Mouse (Mus musculus): Measurements from ENCODE around the gene Erc2.

Erc2 gene

GRCm38 (mm10) chr14:27937922-27938321 is 315.7 kb downstream of the Erc2 start:
- no peak for DNase-seq (ENCODE audit: low read depth, low spot score)

DNA sequence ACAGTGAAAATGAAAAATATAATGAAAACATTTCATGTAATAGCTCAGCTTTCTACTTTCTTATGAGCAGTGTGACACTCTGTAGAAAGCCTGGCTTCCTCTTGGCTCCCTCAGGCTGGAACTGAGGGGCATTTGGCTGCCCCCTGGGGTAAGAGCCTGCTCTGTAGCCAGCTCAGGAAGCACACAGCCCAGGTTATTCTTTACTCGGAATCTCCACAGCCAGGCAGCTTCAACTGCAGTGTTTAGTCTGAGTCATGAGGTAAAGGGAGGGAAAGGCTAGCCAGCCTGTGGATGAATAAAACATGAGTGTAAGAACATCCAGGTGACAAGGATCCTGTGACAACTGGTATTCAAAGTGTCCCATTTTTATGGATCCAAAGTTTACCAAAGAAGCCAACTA is 323.0 kb downstream of the Erc2 start:
- no peak for DNase-seq (ENCODE audit: low read depth, low spot score)

GRCm38 (mm10) chr14:27946211-27946610 is 324.0 kb downstream of the Erc2 start:
- no peak for DNase-seq (ENCODE audit: low read depth, low spot score)

- peak; percentile 68 for DNase-seq (ENCODE audit: low read depth, low spot score)
These were observed 326.2 kb downstream of the Erc2 start for GRCm38 (mm10) chr14:27948391-27948790.

GRCm38 (mm10) chr14:27953814-27954213 is 331.6 kb downstream of the Erc2 start:
- no peak for DNase-seq (ENCODE audit: low read depth, low spot score)

GRCm38 (mm10) chr14:27956801-27957200 is 334.6 kb downstream of the Erc2 start:
- DNase-seq (ENCODE audit: low read depth, low spot score): no peak

DNA sequence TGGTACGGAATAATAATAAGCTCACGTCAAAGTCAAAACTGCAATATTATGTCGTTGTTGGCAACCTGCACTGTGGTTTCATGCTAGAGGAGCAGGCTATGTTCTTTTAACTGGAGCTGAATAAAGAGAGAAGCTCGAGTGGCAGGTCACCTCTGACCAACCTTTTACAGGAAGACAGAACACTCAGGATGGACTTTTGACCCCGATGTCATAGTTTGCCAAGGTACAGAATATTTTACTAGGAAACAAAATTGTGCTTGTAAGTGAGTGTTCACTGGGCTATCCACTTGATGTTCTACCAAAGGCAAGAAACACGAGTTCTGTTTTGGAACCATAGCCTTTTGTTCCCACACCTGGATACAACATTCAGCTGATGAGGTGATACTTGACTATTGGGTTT is 351.5 kb downstream of the Erc2 start:
- DNase-seq (ENCODE audit: low read depth, low spot score): no peak

DNA sequence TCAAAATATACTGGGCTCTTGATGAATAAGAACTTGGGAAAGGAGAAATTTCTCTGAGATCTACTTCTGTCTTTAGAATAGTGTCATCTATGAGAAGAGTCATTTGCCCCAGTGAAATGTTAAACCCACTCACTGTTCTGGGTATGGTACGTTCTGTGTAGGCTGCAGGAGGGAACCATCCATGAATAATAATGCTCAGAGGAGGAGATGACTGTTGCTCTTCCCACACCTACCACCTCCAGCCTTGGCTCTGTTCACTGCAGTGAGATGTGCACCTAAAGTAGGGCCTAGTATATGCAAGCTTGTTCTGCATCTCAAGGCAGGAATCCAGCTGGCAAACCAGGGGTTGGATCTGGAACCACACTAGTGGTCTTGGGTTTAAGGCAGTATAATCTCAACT is 353.4 kb downstream of the Erc2 start:
- no peak for DNase-seq (ENCODE audit: low read depth, low spot score)

GRCm38 (mm10) chr14:27984758-27985157 is 362.5 kb downstream of the Erc2 start:
- no peak for DNase-seq (ENCODE audit: low read depth, low spot score)

- no peak for DNase-seq (ENCODE audit: low read depth, low spot score)
These were observed 363.0 kb downstream of the Erc2 start for GRCm38 (mm10) chr14:27985201-27985600.

DNA sequence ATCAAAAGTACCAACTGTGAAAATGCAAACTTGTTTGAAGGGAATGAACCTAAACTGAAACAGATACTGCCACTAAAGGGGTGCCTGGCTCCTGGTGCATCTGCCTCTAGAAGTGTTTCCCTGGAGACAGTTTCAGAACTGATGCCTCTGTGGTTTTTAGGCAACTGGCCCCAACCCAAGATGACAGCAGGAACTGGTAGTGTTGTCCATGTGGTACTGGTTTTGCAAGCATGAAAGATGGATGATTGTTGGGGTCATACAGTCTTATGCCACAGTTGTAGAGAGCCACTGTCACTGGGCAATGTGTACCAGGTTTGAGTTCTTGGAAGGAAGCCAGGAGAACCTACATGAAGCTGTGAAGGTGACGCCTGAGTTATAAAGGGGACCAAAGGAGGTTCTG is 365.2 kb downstream of the Erc2 start:
- DNase-seq (ENCODE audit: low read depth, low spot score): no peak

DNA sequence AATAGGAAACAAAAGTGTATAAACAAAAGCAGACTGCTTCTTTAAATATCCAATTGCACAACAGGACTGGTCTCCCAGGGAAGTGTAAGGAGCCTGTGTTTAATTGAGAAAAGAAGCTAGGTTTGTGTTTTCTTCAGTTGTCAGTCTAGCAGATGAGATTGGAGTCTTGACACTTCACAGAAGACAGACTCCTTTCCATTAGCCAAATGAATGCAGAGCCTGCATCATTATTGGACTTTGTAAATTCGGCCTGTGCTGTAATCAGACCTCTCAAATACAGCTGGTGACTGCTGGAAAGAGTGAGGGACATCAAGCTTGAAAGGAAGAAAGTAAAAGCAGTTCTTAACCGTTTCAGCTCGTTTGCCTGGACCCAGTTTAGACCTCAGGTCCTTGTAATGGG is 376.3 kb downstream of the Erc2 start:
- DNase-seq (ENCODE audit: low read depth, low spot score): no peak

DNA sequence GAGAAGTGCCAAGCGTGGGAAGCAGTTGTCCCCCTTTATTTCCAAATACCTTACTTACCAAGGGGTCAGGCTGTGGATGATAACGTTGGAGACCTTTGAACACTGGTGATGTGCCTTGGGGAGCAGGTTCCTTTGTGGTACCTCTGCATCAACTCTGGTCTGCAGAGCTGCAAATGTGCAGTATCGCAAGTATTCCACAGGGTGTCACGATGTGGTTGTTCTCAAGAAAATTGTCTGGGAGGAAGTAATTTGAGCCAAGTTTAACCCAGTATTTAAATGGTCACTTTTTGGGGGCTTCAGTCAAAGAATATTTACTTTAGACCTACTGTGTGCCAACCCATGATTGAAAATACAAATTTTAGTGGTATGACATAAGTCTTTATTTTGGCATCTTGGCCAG is 381.8 kb downstream of the Erc2 start:
- peak; percentile 16 for DNase-seq (ENCODE audit: low read depth, low spot score)

- DNase-seq (ENCODE audit: low read depth, low spot score): no peak
These were observed 388.5 kb downstream of the Erc2 start for GRCm38 (mm10) chr14:28010536-28011280.

- no peak for DNase-seq (ENCODE audit: low read depth, low spot score)
These were observed 401.0 kb downstream of the Erc2 start for GRCm38 (mm10) chr14:28023199-28023598.

DNA sequence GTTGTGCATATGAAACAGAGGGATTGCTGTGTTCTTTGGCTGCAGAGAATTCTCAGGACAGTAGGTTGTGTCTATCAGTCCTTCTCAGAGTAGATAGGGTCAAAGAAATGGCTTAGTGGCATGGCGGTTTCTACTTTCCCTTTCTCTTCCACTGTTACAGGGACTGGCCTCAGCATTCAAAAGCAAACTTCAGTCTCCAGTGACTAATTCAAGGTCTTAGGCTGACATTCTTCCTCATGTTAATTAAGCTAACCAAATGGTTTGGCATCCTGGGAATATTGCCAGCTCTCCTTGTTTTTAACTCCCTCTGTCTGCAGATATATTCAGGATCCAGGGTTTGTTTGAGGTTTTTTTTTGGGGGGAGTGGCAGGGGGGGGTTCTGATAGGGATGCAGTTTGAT is 408.6 kb downstream of the Erc2 start:
- peak; percentile 32 for DNase-seq (ENCODE audit: low read depth, low spot score)

- no peak for DNase-seq (ENCODE audit: low read depth, low spot score)
These were observed 412.8 kb downstream of the Erc2 start for GRCm38 (mm10) chr14:28035013-28035412.

DNA sequence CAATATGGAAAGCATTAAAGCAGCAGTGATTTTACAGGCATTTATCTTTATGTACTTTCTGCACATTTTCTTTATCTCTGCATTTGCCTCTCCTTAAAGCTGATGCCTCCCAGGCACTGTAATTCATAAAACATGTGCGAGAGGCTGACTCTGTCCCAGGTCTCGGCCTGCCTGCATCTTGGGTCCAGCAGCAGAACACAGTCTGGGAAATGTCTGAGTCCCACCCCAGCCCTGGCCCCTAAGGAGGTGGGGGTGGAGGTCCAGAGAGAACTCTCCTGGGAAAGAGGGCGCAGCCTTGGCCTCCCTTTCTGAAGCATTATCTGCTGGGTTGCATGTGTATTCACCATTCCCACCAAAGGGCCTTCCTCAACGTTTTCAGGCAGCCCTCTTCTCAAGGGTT is 420.9 kb downstream of the Erc2 start:
- no peak for DNase-seq (ENCODE audit: low read depth, low spot score)

DNA sequence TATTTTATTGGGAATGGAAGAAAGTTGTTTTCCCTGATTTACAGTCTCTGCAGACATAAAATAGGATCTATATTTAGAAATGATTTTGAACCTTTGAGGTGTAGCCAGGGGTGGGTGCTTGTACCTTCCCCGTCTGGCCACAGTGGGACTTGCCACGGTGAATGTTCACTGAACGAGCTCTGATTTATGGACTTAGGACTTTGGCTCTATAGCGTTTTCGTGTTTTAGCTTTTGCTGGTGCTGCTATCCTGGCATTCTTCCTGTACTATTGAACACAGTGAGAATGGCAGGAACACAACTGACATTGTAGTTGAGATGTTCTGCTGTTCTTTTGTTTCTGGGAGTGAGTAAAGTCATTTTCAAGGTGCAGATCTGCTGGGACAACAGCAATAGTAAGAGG is 429.4 kb downstream of the Erc2 start:
- DNase-seq (ENCODE audit: low read depth, low spot score): no peak

DNA sequence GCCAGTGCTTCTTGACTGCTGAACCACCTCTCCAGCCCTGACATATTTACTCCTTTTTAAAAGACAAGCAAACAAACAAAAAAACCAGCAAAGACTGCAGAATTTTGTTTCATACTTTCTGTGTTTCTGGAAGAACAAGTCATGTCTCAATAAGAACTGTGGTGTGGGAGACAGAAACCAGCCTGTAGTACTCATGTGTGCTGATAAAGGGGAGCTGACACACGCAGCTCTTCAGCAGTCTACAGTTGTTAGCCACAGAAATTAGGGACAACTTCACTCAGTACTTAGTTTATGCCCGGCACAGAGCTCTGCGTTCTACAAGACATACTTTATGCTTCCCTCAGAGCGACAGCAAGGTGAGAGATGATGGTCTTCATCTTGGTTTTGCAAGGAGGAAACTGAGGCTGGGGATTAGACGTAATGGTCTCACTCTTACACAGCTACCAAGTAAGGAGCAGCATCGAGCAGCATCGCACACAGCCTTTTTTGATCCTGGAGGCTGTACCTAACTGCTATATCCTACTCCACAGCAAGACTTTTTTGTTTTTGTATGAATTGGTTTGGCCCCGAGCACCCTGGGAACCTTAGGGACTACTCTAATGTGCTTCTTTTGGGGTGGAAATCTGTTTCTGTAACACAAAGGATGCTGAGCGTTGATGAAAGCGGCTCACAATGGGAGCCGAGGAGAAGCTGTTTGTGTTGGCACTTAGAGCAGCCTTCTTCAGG is 435.1 kb downstream of the Erc2 start:
- DNase-seq (ENCODE audit: low read depth, low spot score): no peak

GRCm38 (mm10) chr14:28057885-28058860 is 435.9 kb downstream of the Erc2 start:
- DNase-seq (ENCODE audit: low read depth, low spot score): peak; percentile 23

DNA sequence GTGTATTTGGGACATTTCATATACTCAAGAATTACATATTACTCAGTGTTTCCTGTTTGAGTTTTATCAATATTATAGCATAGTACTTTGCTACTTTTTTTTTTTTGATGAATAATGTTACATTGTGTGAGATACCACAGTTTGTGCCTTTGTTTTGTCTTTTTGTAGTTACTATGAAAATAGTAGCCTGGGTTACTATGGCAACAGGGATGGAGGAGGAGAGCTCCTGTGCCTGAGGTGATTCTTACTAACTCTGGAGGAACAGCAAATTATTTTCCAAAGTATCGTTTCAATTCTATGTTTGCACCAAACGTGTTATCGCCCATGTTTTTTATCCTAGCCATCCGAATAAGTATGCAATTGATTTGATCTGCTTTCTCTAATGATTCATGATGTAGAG is 438.7 kb downstream of the Erc2 start:
- DNase-seq (ENCODE audit: low read depth, low spot score): peak; percentile 5

Measured in R1 (cell line).